16 mouse cellular contexts compared by ENCODE assay signal in genomic region chr1:172197851-172198250, GRCm38 (mm10). TPM values are rescaled to one million over a fixed set of nuclear protein-coding genes. Genes with fewer than 3 reads are reported as not detected.
DNase-seq lines count a peak whose midpoint lies in the region; ATAC-seq lines count a peak whose summit lies in the region.
"Had no signal": no experiment of that assay in that cellular context is flagged by ENCODE, and none has a peak within 500 bp of the region (broad histone marks: within the 10 kb centered on the region; RNA-seq: fewer than 3 reads in every experiment).

No protein-coding gene starts in this region.

- H3K36me3 ChIP-seq in heart, embryonic 10.5 days = peaks cover 80% of the 10 kb centered on the region
- peaks cover 36% of the 10 kb centered on the region for H3K36me3 ChIP-seq in heart, embryonic 11.5 days (ENCODE audit: control insufficient read depth, insufficient read depth, low read length)
- peaks cover 70% of the 10 kb centered on the region for H3K36me3 ChIP-seq in midbrain, embryonic 14.5 days (ENCODE audit: control insufficient read depth, insufficient read depth, low read length)
- H3K36me3 ChIP-seq in midbrain, embryonic 16.5 days (ENCODE audit: control insufficient read depth, insufficient read depth, low read length) = peaks cover 25% of the 10 kb centered on the region

- H3K27ac ChIP-seq in heart, embryonic 10.5 days = no peak overlapping the region
- no peak overlapping the region for H3K27ac ChIP-seq in heart, embryonic 11.5 days (ENCODE audit: low read depth, low read length)
- 0 out of 2 replicates have a peak overlapping the region, but pooled peaks have one; percentile 6 for H3K27ac ChIP-seq in midbrain, embryonic 14.5 days (replicated peaks; ENCODE audit: low read depth, low read length)
- H3K27ac ChIP-seq in midbrain, embryonic 16.5 days (ENCODE audit: low read length) = no peak overlapping the region
- H3K27ac ChIP-seq: limb, embryonic 10.5 days; liver, embryonic 12.5 days; lung, embryonic 15.5 days had no signal

- H3K4me3 ChIP-seq in heart, embryonic 10.5 days = no peak overlapping the region
- H3K4me3 ChIP-seq in heart, embryonic 11.5 days (ENCODE audit: low read depth, low read length) = no peak overlapping the region
- H3K4me3 ChIP-seq in midbrain, embryonic 14.5 days (replicated peaks; ENCODE audit: low read depth, low read length) = no peak overlapping the region
- no peak overlapping the region for H3K4me3 ChIP-seq in midbrain, embryonic 16.5 days (ENCODE audit: low read depth, low read length)
- H3K4me3 ChIP-seq: limb, embryonic 10.5 days; liver, embryonic 12.5 days; lung, embryonic 15.5 days had no signal

- H3K4me2 ChIP-seq in heart, embryonic 11.5 days = no peak overlapping the region
- no peak overlapping the region for H3K4me2 ChIP-seq in midbrain, embryonic 14.5 days (ENCODE audit: low read length)
- no peak overlapping the region for H3K4me2 ChIP-seq in midbrain, embryonic 16.5 days (ENCODE audit: low read length)
- H3K4me2 ChIP-seq: liver, embryonic 12.5 days; lung, embryonic 15.5 days had no signal

- no peaks in the 10 kb centered on the region for H3K27me3 ChIP-seq in heart, embryonic 10.5 days (ENCODE audit: insufficient read depth, poor library complexity, severe bottlenecking)
- H3K27me3 ChIP-seq in heart, embryonic 11.5 days (ENCODE audit: control insufficient read depth, insufficient read depth, low read length) = no peaks in the 10 kb centered on the region
- no peaks in the 10 kb centered on the region for H3K27me3 ChIP-seq in midbrain, embryonic 14.5 days (ENCODE audit: control insufficient read depth, insufficient read depth, low read length)
- H3K27me3 ChIP-seq in midbrain, embryonic 16.5 days (ENCODE audit: control insufficient read depth, insufficient read depth, low read depth, low read length) = no peaks in the 10 kb centered on the region
- H3K27me3 ChIP-seq: liver, embryonic 12.5 days; lung, embryonic 15.5 days had no signal

- H3K9me3 ChIP-seq in heart, embryonic 10.5 days = no peaks in the 10 kb centered on the region
- H3K9me3 ChIP-seq in heart, embryonic 11.5 days (replicated peaks; ENCODE audit: control insufficient read depth, low read length) = no peaks in the 10 kb centered on the region
- no peaks in the 10 kb centered on the region for H3K9me3 ChIP-seq in midbrain, embryonic 14.5 days (ENCODE audit: control insufficient read depth, low read length)
- H3K9me3 ChIP-seq in midbrain, embryonic 16.5 days (replicated peaks; ENCODE audit: control insufficient read depth, low read length, poor library complexity, severe bottlenecking) = no peaks in the 10 kb centered on the region
- H3K9me3 ChIP-seq: G1E; limb, embryonic 10.5 days; liver, embryonic 12.5 days; lung, embryonic 15.5 days had no signal

- no peak for ATAC-seq in heart, embryonic 11.5 days (replicated peaks; ENCODE audit: insufficient number of reproducible peaks, low FRiP score, low TSS enrichment)
- no peak for ATAC-seq in midbrain, embryonic 14.5 days (ENCODE audit: low FRiP score, low TSS enrichment)
- ATAC-seq in midbrain, embryonic 16.5 days = no peak
- ATAC-seq: hindbrain, embryonic 16.5 days; liver, embryonic 12.5 days had no signal

- H3K9ac ChIP-seq in heart, embryonic 11.5 days (ENCODE audit: low read depth, low read length) = no peak overlapping the region
- H3K9ac ChIP-seq in midbrain, embryonic 14.5 days (replicated peaks; ENCODE audit: low read length) = no peak overlapping the region
- no peak overlapping the region for H3K9ac ChIP-seq in midbrain, embryonic 16.5 days (ENCODE audit: low read depth, low read length)
- H3K9ac ChIP-seq: liver, embryonic 12.5 days; lung, embryonic 15.5 days had no signal

- WGBS in heart, embryonic 10.5 days = 72% methylated on average over 5 of the region's 5 CpGs
- 71% methylated on average over 5 of the region's 5 CpGs for WGBS in heart, embryonic 11.5 days (ENCODE audit: insufficient replicate concordance)
- WGBS in midbrain, embryonic 14.5 days = 74% methylated on average over 5 of the region's 5 CpGs
- WGBS in midbrain, embryonic 16.5 days = 73% methylated on average over 5 of the region's 5 CpGs

- DNase-seq in heart, embryonic 10.5 days (ENCODE audit: low spot score) = peak; percentile 73
- DNase-seq in midbrain, embryonic 14.5 days = no peak
- peak; percentile 60 to 71 for DNase-seq in cerebellum, postnatal 10 days
- no peak for DNase-seq in embryo, embryonic 10 days (ENCODE audit: low spot score)
- no peak for DNase-seq in spleen, postnatal 14 days (ENCODE audit: low spot score in 2 of 2)
- DNase-seq: kidney, adult 2 months; kidney, postnatal 4 days; right cerebral cortex, postnatal 25 days; thymus, postnatal 36 days had no signal

- peaks cover 27% of the 10 kb centered on the region for H3K4me1 ChIP-seq in heart, embryonic 10.5 days
- peaks cover 26% of the 10 kb centered on the region for H3K4me1 ChIP-seq in heart, embryonic 11.5 days (ENCODE audit: control insufficient read depth, insufficient read depth, low read length)
- peaks cover 30% of the 10 kb centered on the region for H3K4me1 ChIP-seq in midbrain, embryonic 14.5 days (ENCODE audit: control insufficient read depth, insufficient read depth, low read length)
- peaks cover 32% of the 10 kb centered on the region for H3K4me1 ChIP-seq in midbrain, embryonic 16.5 days (ENCODE audit: control insufficient read depth, insufficient read depth, low read length)

RNA-seq across cellular contexts. Expression of gene Pea15a, which starts 8.8 kb away (rescaled TPM):
- polyA plus RNA-seq in heart, embryonic 10.5 days (2016; fragmentation: Nextera tagmentation; extraction: Ambion mirVana) = 115 and 152 TPM in 2 replicates
- polyA plus RNA-seq in heart, embryonic 11.5 days (2014; fragmentation: Nextera tagmentation; extraction: Ambion mirVana) = 121 and 147 TPM in 2 replicates
- polyA plus RNA-seq in midbrain, embryonic 14.5 days (2014; fragmentation: Nextera tagmentation; extraction: Ambion mirVana) = 314 and 385 TPM in 2 replicates
- 460 and 525 TPM in 2 replicates for polyA plus RNA-seq in midbrain, embryonic 16.5 days (2015; fragmentation: Nextera tagmentation; extraction: Ambion mirVana)

RNA-seq across cellular contexts. Expression of gene Casq1, which starts 21.8 kb away (rescaled TPM):
- polyA plus RNA-seq in heart, embryonic 10.5 days (2016; fragmentation: Nextera tagmentation; extraction: Ambion mirVana) = 225 and 307 TPM in 2 replicates
- 205 and 230 TPM in 2 replicates for polyA plus RNA-seq in heart, embryonic 11.5 days (2014; fragmentation: Nextera tagmentation; extraction: Ambion mirVana)
- 1.6 and 2.3 TPM in 2 replicates for polyA plus RNA-seq in midbrain, embryonic 14.5 days (2014; fragmentation: Nextera tagmentation; extraction: Ambion mirVana)
- polyA plus RNA-seq in midbrain, embryonic 16.5 days (2015; fragmentation: Nextera tagmentation; extraction: Ambion mirVana) = 1.8 and 2.2 TPM in 2 replicates
- polyA plus RNA-seq: G1E had no signal

RNA-seq across cellular contexts. Expression of gene Dcaf8, which starts 50.0 kb away (rescaled TPM):
- 110 and 125 TPM in 2 replicates for polyA plus RNA-seq in heart, embryonic 10.5 days (2016; fragmentation: Nextera tagmentation; extraction: Ambion mirVana)
- polyA plus RNA-seq in heart, embryonic 11.5 days (2014; fragmentation: Nextera tagmentation; extraction: Ambion mirVana) = 85.4 and 105 TPM in 2 replicates
- 63.5 and 79.8 TPM in 2 replicates for polyA plus RNA-seq in midbrain, embryonic 14.5 days (2014; fragmentation: Nextera tagmentation; extraction: Ambion mirVana)
- 84.7 and 84.9 TPM in 2 replicates for polyA plus RNA-seq in midbrain, embryonic 16.5 days (2015; fragmentation: Nextera tagmentation; extraction: Ambion mirVana)

Comparison
In these comparisons a context has a peak if more than half of its experiments do, and no peak if none do; other contexts are left out.
1. DNase-seq: peak in heart, embryonic 10.5 days (single experiment) and cerebellum, postnatal 10 days (2 of 2); none in midbrain, embryonic 14.5 days (single experiment), embryo, embryonic 10 days (single experiment) and spleen, postnatal 14 days (0 of 2).
2. RNA of gene Casq1, which starts 21.8 kb away (polyA plus RNA-seq): 225 to 307 TPM in heart, embryonic 10.5 days and 205 to 230 TPM in heart, embryonic 11.5 days; 1.6 to 2.3 TPM in midbrain, embryonic 14.5 days and 1.8 to 2.2 TPM in midbrain, embryonic 16.5 days; every median in the first group is over 10 times any median in the second.